Mouse (Mus musculus) hindbrain, embryonic 11.5 days (tissue): ENCODE results near the gene Mon2. TPM values are rescaled to one million over a fixed set of nuclear protein-coding genes. Genes with fewer than 3 reads are reported as not detected.
"Not testable (repeated sequence)": the region's sequence is repeated elsewhere in the genome, so short reads cannot be mapped to it uniquely, and the experiment has no call there.

Experiments used
- ATAC-seq: fragments of 200-750 bp; cut with Nextera tagmentation; 2 replicates; pipeline ENCODE4 v1.8.0; 2017; ENCODE audit warnings: mild to moderate bottlenecking, moderate TSS enrichment, moderate library complexity; ENCODE audit not compliant: low FRiP score
- DNase-seq: peaks from one replicate; pipeline ENCODE4 v3.0.0-alpha.2; 2015; ENCODE audit warnings: low spot score
- H3K27ac ChIP-seq: fragments of 300-500 bp; sonication (generic); 2 replicates; pipeline ENCODE4 v1.5.1; 2014; ENCODE audit warnings: mild to moderate bottlenecking, low read depth, low read length
- H3K27me3 ChIP-seq: fragments of 300-500 bp; sonication (generic); 2 replicates; pipeline ENCODE4 v1.6.1; 2014; ENCODE audit warnings: mild to moderate bottlenecking, low read length, moderate library complexity, mixed read lengths; ENCODE audit not compliant: control insufficient read depth, insufficient read depth
- H3K36me3 ChIP-seq: fragments of 300-500 bp; sonication (generic); 2 replicates; pipeline ENCODE4 v1.6.1; 2014; ENCODE audit warnings: mild to moderate bottlenecking, low read length, moderate library complexity, mixed read lengths; ENCODE audit not compliant: control insufficient read depth, insufficient read depth
- H3K4me1 ChIP-seq: fragments of 300-500 bp; sonication (generic); replicated peaks from 2 replicates; pipeline ENCODE4 v1.6.1; 2014; ENCODE audit warnings: low read length, mixed read lengths; ENCODE audit not compliant: control insufficient read depth, insufficient read depth
- H3K4me2 ChIP-seq: fragments of 300-500 bp; sonication (generic); replicated peaks from 2 replicates; pipeline ENCODE4 v1.6.1; 2014; ENCODE audit warnings: mild to moderate bottlenecking, low read depth, low read length
- H3K4me3 ChIP-seq: fragments of 300-500 bp; sonication (generic); 2 replicates; pipeline ENCODE4 v1.5.1; 2014; ENCODE audit warnings: low read depth, low read length
- H3K9ac ChIP-seq: fragments of 300-500 bp; sonication (generic); 2 replicates; pipeline ENCODE4 v1.6.1; 2014; ENCODE audit warnings: low read depth, low read length
- H3K9me3 ChIP-seq: fragments of 300-500 bp; sonication (generic); 2 replicates; pipeline ENCODE4 v1.6.1; 2016; ENCODE audit warnings: low read length; ENCODE audit not compliant: control insufficient read depth
- WGBS: fragments of 180-500 bp; shearing (Covaris S2); extraction: QIAGEN DNeasy Blood & Tissue Kit; methylation state at CpG from one replicate; pipeline ENCODE4 v1.1.7; 2014; 5-methylcytosine and 5-hydroxymethylcytosine counted together
- polyA plus RNA-seq: library from polyadenylated mRNA; unstranded; fragments of >200 nt; fragmentation: Nextera tagmentation; extraction: Ambion mirVana; gene quantifications from 2 replicates; pipeline ENCODE4 v1.2.1, GENCODE M21; 2014

Mon2 gene
- polyA plus RNA-seq, 1 experiment from 2014 or later, result 34.2 TPM

DNA sequence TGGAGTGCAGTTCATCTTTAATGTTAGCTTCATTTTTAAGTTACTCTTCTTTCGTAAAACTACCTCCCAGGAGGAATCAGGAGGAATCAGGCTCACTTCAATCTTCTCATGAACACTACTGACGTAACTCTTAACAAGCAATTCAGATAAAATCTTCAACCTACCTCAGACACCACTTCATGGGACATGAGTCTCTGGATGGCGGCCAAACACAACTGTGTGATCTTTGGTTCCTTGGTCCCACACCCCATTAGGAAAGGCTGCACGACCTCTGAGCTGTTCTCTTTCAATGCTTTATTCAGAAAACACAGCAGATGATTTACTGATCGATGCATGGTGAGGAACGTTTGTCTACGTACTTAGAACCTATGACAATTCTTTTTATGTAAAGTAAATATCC lies 24.3 kb downstream of the Mon2 start:
- no peak for DNase-seq

DNA sequence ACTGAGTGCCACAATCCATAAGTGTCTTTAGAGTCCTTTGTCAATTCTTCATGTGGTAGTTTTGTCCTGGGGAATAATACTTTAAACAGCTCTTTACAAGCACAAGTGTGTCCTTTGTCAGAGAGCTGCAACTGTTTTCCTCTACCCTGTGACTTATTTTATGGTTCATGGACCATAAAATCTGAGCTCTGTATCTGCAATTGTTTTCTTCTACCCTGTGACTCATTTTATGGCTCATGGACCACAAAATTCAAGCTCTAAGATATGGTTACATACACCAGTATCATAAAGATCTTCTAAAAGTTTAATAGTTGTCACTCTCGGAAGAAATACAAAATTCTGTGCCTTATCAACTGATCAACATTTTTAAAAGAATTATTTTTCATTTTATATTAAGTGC lies 27.6 kb downstream of the Mon2 start:
- Histone ChIP-seq H3K27ac (no peak overlapping the region), H3K4me2 (no peak overlapping the region), H3K27me3 (no peaks in the 10 kb centered on the region), H3K36me3 (no peaks in the 10 kb centered on the region), H3K9ac (no peak overlapping the region), H3K4me1 (no peaks in the 10 kb centered on the region), H3K4me3 (no peak overlapping the region), H3K9me3 (no peaks in the 10 kb centered on the region)
- ATAC-seq, result no peak
- 92% methylated on average over 1 of the region's 1 CpGs for WGBS
- DNase-seq, result no peak

More for the DNA sequence above, 24.3 kb downstream of the Mon2 start:
- Histone ChIP-seq H3K27me3 (no peaks in the 10 kb centered on the region), H3K27ac (no peak overlapping the region), H3K4me1 (no peaks in the 10 kb centered on the region), H3K9ac (no peak overlapping the region), H3K4me2 (no peak overlapping the region), H3K4me3 (no peak overlapping the region), H3K9me3 (no peaks in the 10 kb centered on the region), H3K36me3 (no peaks in the 10 kb centered on the region)
- no peak for ATAC-seq
- WGBS, result 86% methylated on average over 7 of the region's 7 CpGs

DNA sequence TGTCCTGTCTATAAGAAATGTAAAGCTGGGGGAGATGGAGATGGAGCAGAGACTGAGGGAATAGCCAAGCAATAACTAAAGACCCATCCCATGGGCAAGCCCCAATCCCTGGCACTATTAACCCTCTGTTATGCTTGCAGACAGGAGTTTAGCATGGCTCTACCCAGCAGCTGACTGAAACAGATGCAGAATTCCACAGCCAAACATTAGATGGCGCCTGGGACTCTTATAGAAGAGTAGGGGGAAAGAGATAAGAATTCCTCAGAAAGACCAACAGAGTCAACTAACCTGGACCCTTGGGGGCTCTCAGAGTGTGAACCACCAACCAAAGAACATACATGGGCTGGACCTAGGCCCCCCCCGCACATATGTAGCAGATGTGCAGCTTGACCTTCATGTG lies 36.4 kb downstream of the Mon2 start:
- H3K4me2 ChIP-seq, result no peak overlapping the region

DNA sequence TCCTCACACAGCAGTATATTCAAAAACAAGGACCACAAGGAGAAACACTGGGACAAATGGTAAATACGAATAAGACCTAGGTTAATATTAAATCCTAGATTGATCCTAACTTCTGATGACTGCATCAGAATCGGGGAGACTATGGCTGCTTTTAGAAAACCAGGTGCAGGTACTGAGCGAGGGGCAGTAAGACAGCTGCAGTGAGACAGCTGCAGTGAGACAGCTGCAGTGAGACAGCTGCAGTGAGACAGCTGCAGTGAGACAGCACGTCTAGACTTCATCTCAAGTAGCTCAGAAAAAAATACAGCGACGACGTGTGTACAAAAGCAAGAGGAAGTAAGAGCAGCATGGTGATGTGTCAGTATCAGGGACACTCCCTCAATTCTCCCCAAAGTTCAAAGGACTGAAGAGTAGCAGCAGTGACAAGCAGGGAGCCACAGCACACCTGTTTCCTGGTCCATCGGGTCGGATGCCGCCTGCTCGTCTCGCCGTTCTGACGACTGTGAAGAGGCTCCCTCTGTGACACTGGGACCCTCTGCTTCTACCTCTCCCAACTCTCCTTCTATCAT lies 44.1 kb downstream of the Mon2 start:
- no peaks in the 10 kb centered on the region for H3K27me3 ChIP-seq
- H3K4me3 ChIP-seq, result no peak overlapping the region
- 91% methylated on average over 14 of the region's 14 CpGs for WGBS
- H3K9me3 ChIP-seq, result no peaks in the 10 kb centered on the region
- no peak overlapping the region for H3K4me2 ChIP-seq
- no peak overlapping the region for H3K9ac ChIP-seq
- DNase-seq (no peak), ATAC-seq (no peak)
- H3K4me1 ChIP-seq, result no peaks in the 10 kb centered on the region
- H3K36me3 ChIP-seq, result no peaks in the 10 kb centered on the region; the same call in 1 of the 2 replicates
- no peak overlapping the region for H3K27ac ChIP-seq

More for the DNA sequence above, 36.4 kb downstream of the Mon2 start:
- H3K4me3 ChIP-seq, result no peak overlapping the region
- DNase-seq (peak; percentile 10), ATAC-seq (no peak)
- WGBS, result 61% methylated on average over 2 of the region's 2 CpGs
- H3K9me3 ChIP-seq, result no peaks in the 10 kb centered on the region
- no peaks in the 10 kb centered on the region for H3K4me1 ChIP-seq
- H3K27ac ChIP-seq, result no peak overlapping the region
- no peaks in the 10 kb centered on the region for H3K27me3 ChIP-seq
- no peaks in the 10 kb centered on the region; the same call in 1 of the 2 replicates for H3K36me3 ChIP-seq
- H3K9ac ChIP-seq, result no peak overlapping the region

DNA sequence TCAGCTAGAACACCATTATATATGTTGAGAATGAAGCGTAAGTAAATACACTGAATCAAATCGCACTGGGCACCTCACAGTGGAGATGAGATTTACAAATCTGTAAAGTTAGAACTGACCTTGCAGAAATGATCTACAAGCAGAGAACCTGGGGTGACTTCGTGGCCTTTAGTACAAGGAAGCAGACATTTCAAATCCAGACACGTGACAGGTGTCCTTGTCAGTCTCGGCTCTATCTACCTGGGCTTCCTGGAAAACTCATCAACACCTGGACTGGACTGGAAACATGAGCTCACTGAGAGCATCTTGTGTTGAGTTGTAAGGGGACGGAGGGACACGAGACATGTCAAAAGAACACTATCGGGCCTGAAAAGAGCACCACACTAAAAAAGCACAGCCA lies 44.9 kb downstream of the Mon2 start:
- no peaks in the 10 kb centered on the region for H3K4me1 ChIP-seq
- no peak overlapping the region for H3K4me3 ChIP-seq
- WGBS, result 96% methylated on average over 8 of the region's 8 CpGs
- no peak overlapping the region for H3K27ac ChIP-seq
- no peaks in the 10 kb centered on the region for H3K9me3 ChIP-seq
- no peaks in the 10 kb centered on the region for H3K27me3 ChIP-seq
- no peaks in the 10 kb centered on the region; the same call in 1 of the 2 replicates for H3K36me3 ChIP-seq
- ATAC-seq, result no peak
- DNase-seq, result no peak
- no peak overlapping the region for H3K9ac ChIP-seq
- no peak overlapping the region for H3K4me2 ChIP-seq

DNA sequence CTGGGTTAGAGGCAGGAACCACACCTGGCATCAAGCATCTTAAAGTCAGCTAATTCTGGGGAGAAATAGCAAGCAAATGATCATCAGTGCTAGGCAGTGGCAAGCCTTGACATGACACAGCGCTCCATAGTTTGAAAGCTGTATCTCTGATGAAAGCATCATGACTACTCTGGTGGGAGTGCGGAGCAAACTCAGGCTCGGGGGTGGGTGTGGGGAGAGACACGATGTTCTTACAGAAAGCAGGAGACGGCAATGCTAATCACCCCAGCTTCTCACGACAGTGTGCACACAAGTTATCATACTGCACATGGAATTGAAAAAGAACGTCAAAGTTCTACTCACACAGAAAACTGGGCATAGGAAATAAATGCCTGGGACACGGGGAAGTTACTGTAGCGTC lies 45.7 kb downstream of the Mon2 start:
- DNase-seq (no peak), ATAC-seq (no peak)
- no peaks in the 10 kb centered on the region for H3K36me3 ChIP-seq
- H3K9me3 ChIP-seq, result no peaks in the 10 kb centered on the region
- H3K27ac ChIP-seq, result no peak overlapping the region
- H3K4me3 ChIP-seq, result no peak overlapping the region
- 91% methylated on average over 9 of the region's 9 CpGs for WGBS
- H3K9ac ChIP-seq, result no peak overlapping the region
- no peak overlapping the region for H3K4me2 ChIP-seq
- H3K27me3 ChIP-seq, result no peaks in the 10 kb centered on the region
- H3K4me1 ChIP-seq, result no peaks in the 10 kb centered on the region

DNA sequence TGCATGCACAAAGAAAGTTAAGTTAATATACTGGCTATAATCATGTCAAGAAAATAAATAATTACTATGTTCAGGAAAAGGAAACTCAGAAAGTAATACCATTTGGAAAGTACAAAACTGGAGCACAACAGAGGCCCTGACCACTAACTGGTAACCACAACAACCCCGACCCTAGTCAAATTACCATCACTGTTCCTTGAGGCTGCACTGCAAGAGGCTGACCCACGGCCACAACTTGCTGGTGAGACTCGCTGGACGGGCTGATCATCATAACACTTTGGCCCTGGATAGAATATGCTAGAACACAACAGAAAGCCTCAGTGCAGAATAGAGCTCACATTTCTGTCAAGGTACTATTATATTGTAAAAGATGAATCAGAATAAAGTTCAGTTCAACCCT lies 47.4 kb downstream of the Mon2 start:
- whole genome bisulfite sequencing, result 90% methylated on average over 4 of the region's 4 CpGs
- Histone ChIP-seq H3K9ac (no peak overlapping the region), H3K9me3 (no peaks in the 10 kb centered on the region), H3K4me1 (no peaks in the 10 kb centered on the region), H3K4me2 (no peak overlapping the region), H3K27ac (no peak overlapping the region), H3K27me3 (no peaks in the 10 kb centered on the region), H3K36me3 (no peaks in the 10 kb centered on the region), H3K4me3 (no peak overlapping the region)
- no peak for ATAC-seq
- DNase-seq, result no peak

DNA sequence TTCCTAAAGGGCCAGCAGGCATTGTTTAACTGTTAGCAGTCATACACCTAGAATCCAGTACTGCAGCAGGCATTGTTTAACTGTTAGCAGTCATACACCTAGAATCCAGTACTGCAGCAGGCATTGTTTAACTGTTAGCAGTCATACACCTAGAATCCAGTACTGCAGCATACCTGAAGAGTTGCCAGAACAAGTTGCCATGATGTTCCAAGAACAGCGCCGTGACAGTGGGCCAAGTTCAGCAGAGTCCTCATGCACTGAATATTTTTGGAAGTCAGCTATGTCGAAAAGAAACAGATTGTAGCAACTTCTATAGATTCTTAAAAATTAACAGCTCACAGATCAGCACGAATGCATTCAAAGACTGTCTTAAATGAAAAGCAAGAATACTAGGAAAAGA lies 49.6 kb downstream of the Mon2 start:
- not testable (repeated sequence) for DNase-seq, H3K4me1 ChIP-seq, H3K36me3 ChIP-seq, H3K27me3 ChIP-seq, H3K9me3 ChIP-seq, H3K4me3 ChIP-seq, H3K9ac ChIP-seq, H3K4me2 ChIP-seq, H3K27ac ChIP-seq, ATAC-seq
- WGBS, result 97% methylated on average over 4 of the region's 4 CpGs

DNA sequence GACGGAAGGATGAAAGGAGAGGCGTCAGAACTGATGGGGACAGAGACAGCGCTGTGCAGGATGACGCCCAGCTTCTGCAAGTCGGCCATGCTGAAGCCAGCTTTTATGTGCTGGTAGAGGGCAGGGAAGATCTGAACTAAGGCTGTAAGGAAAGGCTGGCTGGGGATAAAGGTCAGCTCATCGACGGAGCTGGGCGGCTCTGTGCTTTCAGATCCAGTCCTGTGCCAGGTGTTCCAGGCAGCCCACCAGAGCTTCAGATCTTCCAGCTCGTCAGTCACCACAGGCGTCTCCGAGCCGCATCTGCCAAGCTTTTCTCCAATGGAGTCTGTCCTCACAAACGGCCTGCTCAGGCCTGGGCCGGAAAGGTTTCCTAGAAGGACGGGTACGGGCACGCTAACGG lies 62.9 kb downstream of the Mon2 start:
- no peak overlapping the region for H3K27ac ChIP-seq
- WGBS, result 37% methylated on average over 18 of the region's 18 CpGs
- no peaks in the 10 kb centered on the region for H3K9me3 ChIP-seq
- peak; percentile 65; the same call in 1 of the 2 replicates for ATAC-seq
- H3K36me3 ChIP-seq, result peaks cover 3% of the 10 kb centered on the region
- no peak overlapping the region for H3K9ac ChIP-seq
- no peak overlapping the region for H3K4me3 ChIP-seq
- H3K4me1 ChIP-seq, result no peaks in the 10 kb centered on the region
- no peak overlapping the region for H3K4me2 ChIP-seq
- no peaks in the 10 kb centered on the region for H3K27me3 ChIP-seq
- DNase-seq, result peak; percentile 47
